Mouse (Mus musculus) intestine, postnatal 0 days (tissue): ENCODE results near the gene Rps7. TPM values are rescaled to one million over a fixed set of nuclear protein-coding genes. Genes with fewer than 3 reads are reported as not detected.

Experiments used
- ATAC-seq: fragments of 200-750 bp; cut with Nextera tagmentation; 2 replicates; pipeline ENCODE4 v1.8.0; 2017; ENCODE audit warnings: mild to moderate bottlenecking, moderate TSS enrichment, moderate library complexity
- H3K27ac ChIP-seq: fragments of 300-500 bp; sonication (generic); 2 replicates; pipeline ENCODE4 v1.5.1; 2014; ENCODE audit warnings: mild to moderate bottlenecking, low read depth, low read length, moderate library complexity
- H3K27me3 ChIP-seq: fragments of 300-500 bp; sonication (generic); replicated peaks from 2 replicates; pipeline ENCODE4 v1.6.1; 2014; ENCODE audit warnings: low read length, mixed read lengths; ENCODE audit not compliant: control insufficient read depth, insufficient read depth
- H3K36me3 ChIP-seq: fragments of 300-500 bp; sonication (generic); 2 replicates; pipeline ENCODE4 v1.6.1; 2014; ENCODE audit warnings: mild to moderate bottlenecking, moderate library complexity; ENCODE audit not compliant: control insufficient read depth, insufficient read depth
- H3K4me1 ChIP-seq: fragments of 300-500 bp; sonication (generic); replicated peaks from 2 replicates; pipeline ENCODE4 v1.6.1; 2014; ENCODE audit warnings: antibody characterized with exemption, low read length, mixed read lengths; ENCODE audit not compliant: control insufficient read depth, insufficient read depth
- H3K4me2 ChIP-seq: fragments of 300-500 bp; sonication (generic); replicated peaks from 2 replicates; pipeline ENCODE4 v1.6.1; 2014; ENCODE audit warnings: low read depth, mild to moderate bottlenecking, moderate library complexity
- H3K4me3 ChIP-seq: fragments of 300-500 bp; sonication (generic); 2 replicates; pipeline ENCODE4 v1.5.1; 2014; ENCODE audit warnings: low read depth, low read length
- H3K9ac ChIP-seq: fragments of 300-500 bp; sonication (generic); 2 replicates; pipeline ENCODE4 v1.6.1; 2014; ENCODE audit warnings: mild to moderate bottlenecking, low read depth, low read length
- H3K9me3 ChIP-seq: fragments of 300-500 bp; sonication (generic); 2 replicates; pipeline ENCODE4 v1.6.1; 2016; ENCODE audit warnings: mixed run types; ENCODE audit not compliant: control insufficient read depth
- CTCF ChIP-seq: sonication (generic); IDR thresholded peaks from 2 replicates; pipeline ENCODE4 v1.5.1; 2016; ENCODE audit warnings: low read depth, mild to moderate bottlenecking, control low read depth, antibody characterized with exemption, moderate library complexity
- WGBS: fragments of 180-500 bp; shearing (Covaris S2); extraction: QIAGEN DNeasy Blood & Tissue Kit; methylation state at CpG from one replicate; pipeline ENCODE4 v1.1.7; 2014; 5-methylcytosine and 5-hydroxymethylcytosine counted together
- polyA plus RNA-seq: library from polyadenylated mRNA; unstranded; fragments of >200 nt; fragmentation: Nextera tagmentation; extraction: Ambion mirVana; gene quantifications from 2 replicates; pipeline ENCODE4 v1.2.1, GENCODE M21; 2015

Rps7 gene
- polyA plus RNA-seq, 1 experiment from 2014 or later = 486 TPM

DNA sequence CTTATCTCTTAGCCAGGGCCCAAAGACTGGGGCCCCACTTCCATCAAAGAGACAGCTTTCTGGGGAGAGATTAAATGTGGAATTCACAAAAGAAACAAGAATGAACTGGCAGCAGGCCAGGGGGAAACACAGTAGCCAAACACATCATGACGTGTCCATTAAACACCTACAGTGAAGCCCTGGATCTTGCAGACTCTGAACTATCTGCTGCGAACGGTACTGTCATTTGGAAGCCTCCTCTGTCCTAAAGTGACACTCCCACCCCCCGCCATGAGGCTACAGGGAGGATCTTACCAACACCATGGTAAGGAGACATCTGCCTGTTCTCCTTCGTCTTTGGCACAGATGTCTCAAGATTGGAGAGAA is 13.6 kb downstream of the Rps7 start:
- H3K27ac ChIP-seq = no peak overlapping the region
- ATAC-seq = no peak
- no peaks in the 10 kb centered on the region for H3K9me3 ChIP-seq
- H3K4me1 ChIP-seq = no peaks in the 10 kb centered on the region
- no peak overlapping the region for H3K4me3 ChIP-seq
- TF ChIP-seq CTCF = no peak
- no peaks in the 10 kb centered on the region for H3K36me3 ChIP-seq
- H3K27me3 ChIP-seq = no peaks in the 10 kb centered on the region
- 32% methylated on average over 5 of the region's 5 CpGs for WGBS
- H3K4me2 ChIP-seq = no peak overlapping the region
- no peak overlapping the region for H3K9ac ChIP-seq

DNA sequence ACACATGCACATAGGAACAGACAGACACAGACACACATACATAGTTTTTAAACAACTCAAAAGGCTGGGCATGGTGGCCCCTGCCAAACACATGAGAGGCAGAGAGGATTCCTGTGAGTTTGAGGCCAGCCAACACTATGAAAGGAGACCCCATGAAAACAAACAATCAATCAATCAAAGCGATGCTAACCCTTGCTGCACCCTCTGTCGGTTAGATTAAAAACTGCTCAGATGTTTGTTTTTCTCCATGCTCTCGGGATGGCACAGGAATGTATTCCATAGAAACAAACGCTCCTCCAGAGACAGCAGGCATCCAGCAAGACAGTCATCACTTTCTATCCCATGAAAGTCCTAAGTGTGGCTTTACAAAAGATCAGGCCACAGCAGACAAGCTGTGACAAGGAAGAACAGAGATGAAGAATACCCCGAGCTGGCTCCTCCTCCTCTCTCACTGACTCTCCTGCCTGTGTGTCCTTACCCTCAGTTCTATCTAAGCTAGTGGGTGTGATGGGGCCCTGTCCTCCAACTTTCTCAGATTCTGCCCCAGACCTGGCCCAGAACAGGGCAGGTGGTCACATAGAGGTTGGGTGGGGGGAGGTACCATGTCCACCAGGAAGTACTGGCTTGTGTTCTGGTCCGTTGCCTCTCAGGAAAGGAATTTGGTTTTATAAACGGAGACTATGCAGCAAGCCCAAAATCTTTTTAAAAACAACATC is 14.1 kb downstream of the Rps7 start:
- TF ChIP-seq CTCF = peak; percentile 40
- WGBS = 11% methylated on average over 7 of the region's 7 CpGs
- Histone ChIP-seq H3K27me3 (no peaks in the 10 kb centered on the region), H3K9me3 (no peaks in the 10 kb centered on the region), H3K4me3 (no peak overlapping the region), H3K4me2 (peak overlapping the region; percentile 35), H3K9ac (no peak overlapping the region), H3K36me3 (no peaks in the 10 kb centered on the region), H3K27ac (no peak overlapping the region), H3K4me1 (no peaks in the 10 kb centered on the region)
- ATAC-seq = no peak

DNA sequence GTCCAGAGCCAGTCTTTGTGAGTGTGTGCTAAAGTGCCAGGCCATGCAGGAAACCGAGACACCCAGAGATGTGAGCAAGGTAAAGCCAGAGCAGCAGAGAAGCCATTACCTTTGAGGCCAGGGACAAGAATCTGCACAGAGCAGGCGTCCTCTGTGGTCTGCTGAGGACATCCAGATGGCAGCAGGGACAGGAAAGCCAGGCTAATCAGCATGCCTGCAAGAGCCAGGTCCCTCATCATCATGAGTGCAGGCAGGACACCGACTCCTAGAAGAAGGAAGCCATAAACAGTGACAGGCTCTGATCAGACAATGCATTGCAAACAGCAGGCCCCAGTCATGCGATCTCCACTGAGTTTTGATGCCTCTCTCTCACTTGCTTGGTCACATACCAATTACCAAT is 18.5 kb downstream of the Rps7 start:
- H3K4me3 ChIP-seq = no peak overlapping the region
- ATAC-seq = no peak
- 46% methylated on average over 4 of the region's 4 CpGs for WGBS
- H3K27ac ChIP-seq = no peak overlapping the region
- H3K4me1 ChIP-seq = no peaks in the 10 kb centered on the region
- no peak overlapping the region for H3K4me2 ChIP-seq
- no peaks in the 10 kb centered on the region for H3K9me3 ChIP-seq
- no peaks in the 10 kb centered on the region for H3K27me3 ChIP-seq
- no peak overlapping the region for H3K9ac ChIP-seq
- TF ChIP-seq CTCF = no peak
- H3K36me3 ChIP-seq = no peaks in the 10 kb centered on the region

DNA sequence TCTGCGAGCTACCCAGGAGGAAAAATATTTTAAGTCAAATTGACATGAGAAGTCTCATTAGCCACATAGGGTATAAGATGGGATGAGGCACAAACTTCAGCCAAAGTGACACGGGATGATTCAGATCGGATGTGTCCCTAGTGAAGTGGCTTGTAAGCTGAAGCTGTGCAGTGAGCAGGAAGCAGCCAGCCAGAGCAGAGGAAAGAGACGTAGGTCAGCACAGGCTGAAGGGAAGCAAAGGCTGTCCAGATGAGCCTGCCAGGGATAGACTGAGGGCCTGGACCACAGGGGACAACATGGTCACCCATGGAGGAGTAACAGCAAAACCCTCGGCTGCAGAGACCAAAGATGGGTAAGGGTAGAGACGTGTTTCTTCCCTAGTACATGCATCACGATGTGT is 21.4 kb downstream of the Rps7 start:
- Histone ChIP-seq H3K27me3 (no peaks in the 10 kb centered on the region), H3K4me1 (no peaks in the 10 kb centered on the region)
- TF ChIP-seq CTCF = no peak

DNA sequence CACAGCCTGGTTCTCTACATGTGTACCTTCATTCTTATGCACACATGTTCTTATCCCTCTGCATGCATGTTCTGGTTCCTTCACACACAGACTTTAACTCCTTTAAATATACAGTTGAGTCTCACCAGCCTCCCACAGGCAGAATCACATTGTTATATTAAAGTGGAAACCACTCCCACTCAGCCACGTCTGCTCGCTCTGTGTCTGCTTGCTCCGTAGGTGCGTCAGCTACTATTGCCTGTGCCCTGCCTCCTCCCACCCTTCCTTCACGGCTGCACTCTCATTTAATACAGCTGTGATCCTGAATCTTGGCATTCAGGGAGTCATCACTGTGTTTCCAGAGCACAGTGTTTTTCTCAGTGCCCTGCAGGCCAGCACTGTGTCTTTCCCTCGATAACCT is 23.4 kb downstream of the Rps7 start:
- Histone ChIP-seq H3K27ac (no peak overlapping the region), H3K27me3 (no peaks in the 10 kb centered on the region), H3K4me2 (no peak overlapping the region), H3K4me3 (no peak overlapping the region), H3K9ac (no peak overlapping the region), H3K4me1 (no peaks in the 10 kb centered on the region), H3K36me3 (no peaks in the 10 kb centered on the region), H3K9me3 (no peaks in the 10 kb centered on the region)
- ATAC-seq = no peak
- WGBS = 44% methylated on average over 6 of the region's 6 CpGs
- no peak for TF ChIP-seq CTCF

More for the DNA sequence above, 21.4 kb downstream of the Rps7 start:
- Histone ChIP-seq H3K36me3 (no peaks in the 10 kb centered on the region), H3K4me3 (no peak overlapping the region), H3K4me2 (no peak overlapping the region), H3K9ac (no peak overlapping the region), H3K27ac (no peak overlapping the region), H3K9me3 (no peaks in the 10 kb centered on the region)
- no peak for ATAC-seq
- 68% methylated on average over 7 of the region's 7 CpGs for WGBS

DNA sequence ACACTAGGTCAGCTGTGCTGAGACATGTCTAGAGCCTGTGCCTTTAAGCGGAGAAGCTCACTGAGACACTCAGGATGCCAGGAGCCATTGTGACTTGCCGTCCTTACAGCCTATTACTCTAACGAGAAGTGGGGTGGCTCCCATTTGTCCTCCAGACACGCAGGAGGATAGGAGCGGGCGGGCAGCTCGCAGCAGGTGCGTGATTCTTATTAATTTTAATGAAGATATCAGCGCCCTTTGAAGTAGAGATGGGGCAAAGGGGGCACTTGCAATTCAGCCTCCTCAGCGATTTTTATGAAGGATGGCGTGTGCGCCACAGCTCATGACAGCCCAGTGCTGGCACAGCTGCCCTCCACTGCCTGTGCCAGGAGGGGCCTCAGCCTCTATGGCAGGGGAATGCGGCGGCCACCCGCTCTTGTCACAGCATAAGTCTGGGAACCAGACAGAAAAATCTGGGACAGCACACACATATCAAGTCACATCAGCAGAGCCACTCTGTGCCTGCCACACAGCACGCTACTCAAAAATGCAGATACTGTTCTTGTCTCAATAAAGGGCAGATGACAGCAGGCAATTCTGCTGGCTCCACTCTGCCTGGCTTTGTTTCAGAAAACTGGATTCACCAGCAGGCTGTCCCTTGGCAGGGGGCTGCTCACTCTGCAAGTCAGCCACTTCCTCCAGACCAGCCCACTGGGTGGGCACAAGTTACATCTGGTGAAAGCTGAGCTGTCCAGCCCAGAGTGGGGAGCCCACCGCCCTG is 28.0 kb downstream of the Rps7 start:
- Histone ChIP-seq H3K27me3 (no peaks in the 10 kb centered on the region), H3K4me2 (no peak overlapping the region), H3K4me3 (no peak overlapping the region), H3K9me3 (no peaks in the 10 kb centered on the region), H3K9ac (no peak overlapping the region), H3K27ac (no peak overlapping the region), H3K4me1 (no peaks in the 10 kb centered on the region), H3K36me3 (no peaks in the 10 kb centered on the region)
- 67% methylated on average over 17 of the region's 17 CpGs for WGBS
- no peak for TF ChIP-seq CTCF
- ATAC-seq = no peak
